ENCODE assay signal across 7 mouse cellular contexts in the genomic region with DNA sequence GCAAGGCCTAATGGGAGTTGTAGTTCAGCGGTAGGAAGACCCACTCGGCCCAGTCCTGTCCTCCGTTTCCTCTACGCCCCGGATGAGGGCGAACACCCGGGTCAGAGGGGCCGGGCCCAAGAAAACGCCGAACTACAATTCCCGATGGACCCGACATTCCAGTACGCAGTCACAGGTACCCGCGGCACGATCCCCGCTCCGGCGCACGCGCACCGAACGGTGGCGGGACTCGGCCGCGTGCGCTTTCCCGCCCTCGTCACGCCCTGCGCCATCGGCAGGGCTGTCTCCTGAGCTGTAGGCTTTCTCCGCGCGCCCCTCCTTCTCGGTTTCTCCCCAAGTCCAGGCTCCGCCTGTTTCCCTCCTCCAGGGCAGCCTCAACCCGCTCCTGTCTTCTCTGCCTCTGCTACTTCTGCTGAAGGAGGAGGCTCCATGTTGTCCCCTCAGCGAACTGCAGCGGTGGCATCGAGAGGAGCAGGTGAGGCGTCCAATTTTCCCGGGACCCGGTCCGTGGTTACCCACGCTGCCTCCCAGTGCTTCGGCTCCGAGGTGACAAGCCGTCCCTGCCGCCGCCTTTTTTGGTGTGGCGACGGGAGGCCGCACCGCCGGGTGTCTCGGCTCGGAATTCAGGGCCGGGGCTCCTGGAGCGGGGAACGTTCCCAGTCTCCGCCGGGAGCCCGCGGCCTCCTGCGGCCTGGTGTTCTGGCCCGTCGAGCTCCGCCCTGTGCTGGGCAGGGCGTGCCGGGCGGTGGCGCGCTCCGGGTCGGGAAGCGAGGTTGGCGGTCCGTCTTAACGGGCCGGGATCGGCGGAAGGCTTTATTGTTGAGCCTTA. TPM values are rescaled to one million over a fixed set of nuclear protein-coding genes. Genes with fewer than 3 reads are reported as not detected.
DNase-seq lines count a peak whose midpoint lies in the region; ATAC-seq lines count a peak whose summit lies in the region.

No protein-coding gene starts in this region.

- H3K4me2 ChIP-seq in intestine, embryonic 16.5 days (ENCODE audit: low read depth, low read length) = peak overlapping the region; percentile 77
- peak overlapping the region; percentile 74 for H3K4me2 ChIP-seq in midbrain, embryonic 11.5 days

- H3K36me3 ChIP-seq in intestine, embryonic 16.5 days (ENCODE audit: control insufficient read depth, insufficient read depth, low read length) = no peaks in the 10 kb centered on the region
- H3K36me3 ChIP-seq in midbrain, embryonic 11.5 days (ENCODE audit: control insufficient read depth, insufficient read depth, low read length) = no peaks in the 10 kb centered on the region

- WGBS in intestine, embryonic 16.5 days = under 1% methylated on average over 83 of the region's 84 CpGs
- under 1% methylated on average over 84 of the region's 84 CpGs for WGBS in midbrain, embryonic 11.5 days

- ATAC-seq in intestine, embryonic 16.5 days = peak; percentile 97
- ATAC-seq in midbrain, embryonic 11.5 days (ENCODE audit: low FRiP score) = peak; percentile 97

- DNase-seq in adrenal gland, adult 18-20 months (ENCODE audit: low spot score in 2 of 2) = peak; percentile 88 to 92
- DNase-seq in embryo, embryonic 11 days = peak; percentile 96
- DNase-seq in gastrocnemius, postnatal 36 days = peak; percentile 90 to 93
- DNase-seq in left cerebral cortex, postnatal 36 days (ENCODE audit: low spot score in 2 of 2) = peak; percentile 98 to 99
- DNase-seq in midbrain, embryonic 11.5 days (ENCODE audit: low spot score, missing footprints) = peak; percentile 99
- DNase-seq in skeletal muscle tissue, adult 2 months (ENCODE audit: low read depth, low spot score) = peak; percentile 95

- peak overlapping the region; percentile 78 for H3K4me3 ChIP-seq in intestine, embryonic 16.5 days (ENCODE audit: low read length)
- peak overlapping the region; percentile 43 for H3K4me3 ChIP-seq in midbrain, embryonic 11.5 days (ENCODE audit: low read depth, low read length)

- H3K27me3 ChIP-seq in intestine, embryonic 16.5 days (replicated peaks; ENCODE audit: control insufficient read depth, insufficient read depth, low read length) = no peaks in the 10 kb centered on the region
- no peaks in the 10 kb centered on the region for H3K27me3 ChIP-seq in midbrain, embryonic 11.5 days (ENCODE audit: control insufficient read depth, insufficient read depth, low read length)

- H3K27ac ChIP-seq in intestine, embryonic 16.5 days (ENCODE audit: low read length) = peak overlapping the region; percentile 99
- peak overlapping the region; percentile 88 for H3K27ac ChIP-seq in midbrain, embryonic 11.5 days (ENCODE audit: low read depth, low read length)

- peak overlapping the region; percentile 95 for H3K9ac ChIP-seq in intestine, embryonic 16.5 days (ENCODE audit: low read depth, low read length)
- H3K9ac ChIP-seq in midbrain, embryonic 11.5 days (ENCODE audit: low read length) = peak overlapping the region; percentile 75

- intact Hi-C loops in gastrocnemius, postnatal 36 days (cut with DNase I) = no loop called here
- intact Hi-C loops in left cerebral cortex, postnatal 36 days (cut with DNase I) = loop anchor here (1.0 kb wide), 1 partner anchor 11 kb away; a partner anchor contains a TSS

- H3K9me3 ChIP-seq in intestine, embryonic 16.5 days (ENCODE audit: control insufficient read depth, low read length) = no peaks in the 10 kb centered on the region
- no peaks in the 10 kb centered on the region for H3K9me3 ChIP-seq in midbrain, embryonic 11.5 days (ENCODE audit: control insufficient read depth, low read length)

- peaks cover 2% of the 10 kb centered on the region; the same call in 1 of the 2 replicates for H3K4me1 ChIP-seq in intestine, embryonic 16.5 days (ENCODE audit: control insufficient read depth, insufficient read depth, low read length)
- H3K4me1 ChIP-seq in midbrain, embryonic 11.5 days (ENCODE audit: control insufficient read depth, insufficient read depth, low read length) = no peaks in the 10 kb centered on the region

RNA-seq across cellular contexts. Expression of a gene that starts 0.6 kb away (rescaled TPM):
- 100 to 1,000 TPM in 1 of 2 experiments, 10 to 100 TPM in 1; 84.3 to 121 TPM for total RNA-seq in adrenal gland, adult 18-20 months (2021)
- 1 to 10 TPM; 7.3 to 8.7 TPM for total RNA-seq in gastrocnemius, postnatal 36 days (2021)
- 6.1 and 7.7 TPM in 2 replicates for polyA plus RNA-seq in intestine, embryonic 16.5 days (2015; fragmentation: Nextera tagmentation; extraction: Ambion mirVana)
- total RNA-seq in left cerebral cortex, postnatal 36 days (2021) = 10 to 100 TPM; 23.4 to 25.7 TPM
- polyA plus RNA-seq in midbrain, embryonic 11.5 days (2014; fragmentation: Nextera tagmentation; extraction: Ambion mirVana) = 6.3 and 8.5 TPM in 2 replicates

RNA-seq across cellular contexts. Expression of a gene that starts 11.3 kb away (rescaled TPM):
- 100 to 1,000 TPM; 137 to 151 TPM for total RNA-seq in adrenal gland, adult 18-20 months (2021)
- 10 to 100 TPM; 26.5 to 27.6 TPM for total RNA-seq in gastrocnemius, postnatal 36 days (2021)
- 127 TPM in 2 replicates for polyA plus RNA-seq in intestine, embryonic 16.5 days (2015; fragmentation: Nextera tagmentation; extraction: Ambion mirVana)
- 100 to 1,000 TPM; 812 to 902 TPM for total RNA-seq in left cerebral cortex, postnatal 36 days (2021)
- 371 and 383 TPM in 2 replicates for polyA plus RNA-seq in midbrain, embryonic 11.5 days (2014; fragmentation: Nextera tagmentation; extraction: Ambion mirVana)

Comparison
In these comparisons a context has a peak if more than half of its experiments do, and no peak if none do; other contexts are left out.
1. Peak in every context shown above with its lines: DNase-seq, ATAC-seq, H3K4me3 ChIP-seq and H3K27ac ChIP-seq.
2. RNA of a gene that starts 11.3 kb away (total RNA-seq): 812 to 902 TPM in left cerebral cortex, postnatal 36 days; 137 to 151 TPM in adrenal gland, adult 18-20 months and 26.5 to 27.6 TPM in gastrocnemius, postnatal 36 days; every median in the first group is over 4 times any median in the second.